Comparison of ENCODE assay signal across 21 mouse cellular contexts in genomic region chr4:131587536-131587935, GRCm38 (mm10).
DNase-seq lines count a peak whose midpoint lies in the region; ATAC-seq and TF ChIP-seq lines count a peak whose summit lies in the region.
"Had no signal": no experiment of that assay in that cellular context is flagged by ENCODE, and none has a peak within 500 bp of the region (broad histone marks: within the 10 kb centered on the region; RNA-seq: fewer than 3 reads in every experiment).

No protein-coding gene starts in this region.

- H3K4me1 ChIP-seq in kidney, postnatal 0 days (replicated peaks; ENCODE audit: insufficient read depth, low read length): no peaks in the 10 kb centered on the region
- no peaks in the 10 kb centered on the region for H3K4me1 ChIP-seq in kidney, embryonic 15.5 days
- no peaks in the 10 kb centered on the region for H3K4me1 ChIP-seq in embryonic facial prominence, embryonic 14.5 days (ENCODE audit: control insufficient read depth, insufficient read depth, low read length)
- H3K4me1 ChIP-seq: midbrain, embryonic 12.5 days had no signal

- no peak overlapping the region for H3K27ac ChIP-seq in kidney, postnatal 0 days
- no peak overlapping the region for H3K27ac ChIP-seq in kidney, embryonic 15.5 days
- no peak overlapping the region for H3K27ac ChIP-seq in embryonic facial prominence, embryonic 14.5 days (replicated peaks; ENCODE audit: low read depth, low read length)
- H3K27ac ChIP-seq: macrophage; midbrain, embryonic 12.5 days had no signal

- no peak overlapping the region for H3K9ac ChIP-seq in kidney, postnatal 0 days (ENCODE audit: low read depth, low read length)
- H3K9ac ChIP-seq in kidney, embryonic 15.5 days: no peak overlapping the region
- H3K9ac ChIP-seq in embryonic facial prominence, embryonic 14.5 days (ENCODE audit: low read depth, low read length): no peak overlapping the region
- H3K9ac ChIP-seq: midbrain, embryonic 12.5 days had no signal

- H3K27me3 ChIP-seq in kidney, postnatal 0 days (ENCODE audit: insufficient read depth, low read length): no peaks in the 10 kb centered on the region
- no peaks in the 10 kb centered on the region for H3K27me3 ChIP-seq in kidney, embryonic 15.5 days
- no peaks in the 10 kb centered on the region for H3K27me3 ChIP-seq in embryonic facial prominence, embryonic 14.5 days (replicated peaks; ENCODE audit: control insufficient read depth, insufficient read depth, low read length)
- H3K27me3 ChIP-seq: midbrain, embryonic 12.5 days had no signal

- WGBS in kidney, postnatal 0 days: 35% methylated on average over 7 of the region's 7 CpGs
- 32% methylated on average over 7 of the region's 7 CpGs for WGBS in kidney, embryonic 15.5 days
- WGBS in embryonic facial prominence, embryonic 14.5 days: 59% methylated on average over 7 of the region's 7 CpGs

- no peak overlapping the region for H3K4me2 ChIP-seq in kidney, postnatal 0 days (ENCODE audit: low read length)
- no peak overlapping the region for H3K4me2 ChIP-seq in kidney, embryonic 15.5 days
- H3K4me2 ChIP-seq in embryonic facial prominence, embryonic 14.5 days (ENCODE audit: low read depth, low read length): no peak overlapping the region
- H3K4me2 ChIP-seq: heart, embryonic 11.5 days; liver, embryonic 11.5 days; midbrain, embryonic 12.5 days had no signal

- DNase-seq in kidney, postnatal 0 days (ENCODE audit: low spot score): peak; percentile 79
- peak; percentile 5 for DNase-seq in ES-CJ7 (ENCODE audit: low read depth, low spot score)
- peak; percentile 27 for DNase-seq in R1 (ENCODE audit: low read depth, low spot score)
- DNase-seq in embryonic facial prominence, embryonic 14.5 days (ENCODE audit: low spot score): peak; percentile 58
- no peak for DNase-seq in Muller cell, postnatal 12 days (ENCODE audit: inconsistent ontology term)
- no peak for DNase-seq in neural tube, embryonic 10.5 days (ENCODE audit: extremely low spot score, low spot score)
- DNase-seq: adrenal gland, postnatal 14 days; cerebellum, adult 11-12 months; heart, postnatal 36 days; lung, adult 2 months; thymus, postnatal 36 days had no signal

- no peak for TF ChIP-seq CTCF in kidney, postnatal 0 days (IDR thresholded peaks at IDR 0.05; ENCODE audit: low read depth)

- no peak overlapping the region for H3K4me3 ChIP-seq in kidney, postnatal 0 days (replicated peaks; ENCODE audit: low read depth, low read length)
- H3K4me3 ChIP-seq in kidney, embryonic 15.5 days (replicated peaks): no peak overlapping the region
- no peak overlapping the region for H3K4me3 ChIP-seq in embryonic facial prominence, embryonic 14.5 days (ENCODE audit: low read depth, low read length)
- H3K4me3 ChIP-seq: erythroblast, embryonic 14.5 days; midbrain, embryonic 12.5 days had no signal

- H3K9me3 ChIP-seq in kidney, postnatal 0 days (replicated peaks; ENCODE audit: low read length): no peaks in the 10 kb centered on the region
- H3K9me3 ChIP-seq in kidney, embryonic 15.5 days (replicated peaks): no peaks in the 10 kb centered on the region
- no peaks in the 10 kb centered on the region for H3K9me3 ChIP-seq in embryonic facial prominence, embryonic 14.5 days (ENCODE audit: control insufficient read depth, low read length)
- H3K9me3 ChIP-seq: G1E; midbrain, embryonic 12.5 days had no signal

- no peak for ATAC-seq in kidney, postnatal 0 days (replicated peaks; ENCODE audit: low FRiP score, low read depth)
- ATAC-seq in kidney, embryonic 15.5 days (replicated peaks; ENCODE audit: low FRiP score): no peak
- no peak for ATAC-seq in embryonic facial prominence, embryonic 14.5 days (ENCODE audit: low read depth)
- ATAC-seq: activated CD4-positive, CD25-positive, alpha-beta regulatory T cell, adult 4 months; forebrain, embryonic 14.5 days; inflammation-experienced regulatory T-cells, adult 6 months had no signal

- H3K36me3 ChIP-seq in kidney, postnatal 0 days (ENCODE audit: insufficient read depth, low read length): no peaks in the 10 kb centered on the region
- H3K36me3 ChIP-seq in kidney, embryonic 15.5 days: no peaks in the 10 kb centered on the region
- H3K36me3 ChIP-seq in embryonic facial prominence, embryonic 14.5 days (ENCODE audit: control insufficient read depth, insufficient read depth, low read length): no peaks in the 10 kb centered on the region
- H3K36me3 ChIP-seq: G1E; midbrain, embryonic 12.5 days had no signal

Comparison
In these comparisons a context has a peak if more than half of its experiments do, and no peak if none do; other contexts are left out.
1. DNase-seq: peak in kidney, postnatal 0 days (single experiment), ES-CJ7 (single experiment), R1 (single experiment) and embryonic facial prominence, embryonic 14.5 days (single experiment); none in Muller cell, postnatal 12 days (single experiment) and neural tube, embryonic 10.5 days (single experiment).